8 mouse cellular contexts compared by ENCODE assay signal in the genomic region with DNA sequence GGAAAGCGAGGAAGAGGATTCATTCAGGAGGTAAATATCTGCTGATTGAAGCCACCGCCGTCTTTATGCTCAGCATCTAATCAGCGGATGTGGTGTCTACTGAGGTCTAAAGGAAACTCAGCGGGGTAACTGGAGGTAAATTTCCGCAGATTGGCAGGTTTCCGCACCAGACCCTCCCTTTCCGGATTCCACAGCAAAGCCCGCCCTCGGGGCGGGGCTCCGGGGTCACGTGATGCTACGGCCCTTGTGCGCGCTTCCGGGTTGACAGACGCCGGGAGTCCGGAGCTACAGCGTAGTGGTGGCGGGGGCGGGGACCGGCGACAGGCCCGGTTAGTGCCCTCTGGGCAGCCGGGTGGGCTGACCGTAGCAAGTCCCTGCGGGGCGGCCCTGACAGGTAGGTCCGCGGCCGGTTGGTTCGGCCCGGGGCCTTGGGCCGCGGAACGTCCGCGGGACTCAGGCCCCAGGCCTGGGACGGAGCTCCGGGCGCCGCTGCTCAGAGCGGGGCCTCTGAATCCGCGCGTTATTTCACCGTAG. TPM values are rescaled to one million over a fixed set of nuclear protein-coding genes. Genes with fewer than 3 reads are reported as not detected.
A peak's percentile ranks its signal among the peaks of the same experiment; 100 is the strongest.
DNase-seq lines count a peak whose midpoint lies in the region; ATAC-seq lines count a peak whose summit lies in the region.

A gene (plus strand): TSS at position 247 of the 534 bp plus-strand sequence.

- peak within 1 kb of the TSS; percentile 89 for H3K9ac ChIP-seq in lung, embryonic 16.5 days (ENCODE audit: low read length)

- no peaks in the 10 kb centered on the region for H3K27me3 ChIP-seq in lung, embryonic 16.5 days (ENCODE audit: control insufficient read depth, insufficient read depth, low read depth, low read length)

- under 1% methylated on average over 49 of the region's 49 CpGs for WGBS in lung, embryonic 16.5 days

- 0 out of 2 replicates have a peak, but pooled peaks cover 8% of the 10 kb centered on the region for H3K36me3 ChIP-seq in lung, embryonic 16.5 days (ENCODE audit: control insufficient read depth, insufficient read depth, low read length)

- H3K27ac ChIP-seq in lung, embryonic 16.5 days (ENCODE audit: low read length) = peak within 1 kb of the TSS; percentile 73

- H3K9me3 ChIP-seq in lung, embryonic 16.5 days (ENCODE audit: control insufficient read depth, low read length) = no peaks in the 10 kb centered on the region

- peak; percentile 87 for DNase-seq in MEL-GATA-1-ER (ENCODE audit: extremely low read depth, low read depth)
- DNase-seq in cerebellum, adult 8-10 months = peak; percentile 96
- DNase-seq in forelimb bud, embryonic 11.5 days (ENCODE audit: low read depth, low spot score) = peak; percentile 98
- peak; percentile 85 for DNase-seq in layer of hippocampus, adult 9-10 months (ENCODE audit: low spot score)
- DNase-seq in ovary, postnatal 10 days (ENCODE audit: low spot score) = peak; percentile 77
- peak; percentile 93 to 97 for DNase-seq in thymus, postnatal 10 days (ENCODE audit: low spot score in 2 of 2)

- H3K4me2 ChIP-seq in lung, embryonic 16.5 days (ENCODE audit: low read depth, low read length) = peak within 1 kb of the TSS; percentile 82

- H3K4me3 ChIP-seq in lung, embryonic 16.5 days (ENCODE audit: low read length) = peak within 1 kb of the TSS; percentile 84

- peak; percentile 87 to 97 for ATAC-seq in hematopoietic stem cell, adult 5-6 weeks (replicated peaks in 1 of 2; ENCODE audit: insufficient read depth in 1 of 2, low FRiP score in 2 of 2, low TSS enrichment in 1 of 2, low read depth in 1 of 2, poor library complexity in 2 of 2, severe bottlenecking in 2 of 2)
- peak; percentile 97 for ATAC-seq in lung, embryonic 16.5 days (ENCODE audit: low read depth)

- H3K4me1 ChIP-seq in lung, embryonic 16.5 days (replicated peaks; ENCODE audit: control insufficient read depth, insufficient read depth, low read length) = peaks cover 7% of the 10 kb centered on the region; the same call in 1 of the 2 replicates

RNA-seq across cellular contexts. Expression of the gene that starts here (rescaled TPM):
- total RNA-seq in hematopoietic stem cell, adult 5-6 weeks (2017) = 23.9 and 33.7 TPM in 2 replicates
- polyA plus RNA-seq in lung, embryonic 16.5 days (2015; fragmentation: Nextera tagmentation; extraction: Ambion mirVana) = 18.3 and 18.7 TPM in 2 replicates

Comparison
In these comparisons a context has a peak if more than half of its experiments do, and no peak if none do; other contexts are left out.
1. Peak in every context shown above with its lines: DNase-seq, ATAC-seq, H3K4me3 ChIP-seq and H3K27ac ChIP-seq.